Mouse (Mus musculus): ENCODE measurements around the gene Sec31b.

Sec31b gene

DNA sequence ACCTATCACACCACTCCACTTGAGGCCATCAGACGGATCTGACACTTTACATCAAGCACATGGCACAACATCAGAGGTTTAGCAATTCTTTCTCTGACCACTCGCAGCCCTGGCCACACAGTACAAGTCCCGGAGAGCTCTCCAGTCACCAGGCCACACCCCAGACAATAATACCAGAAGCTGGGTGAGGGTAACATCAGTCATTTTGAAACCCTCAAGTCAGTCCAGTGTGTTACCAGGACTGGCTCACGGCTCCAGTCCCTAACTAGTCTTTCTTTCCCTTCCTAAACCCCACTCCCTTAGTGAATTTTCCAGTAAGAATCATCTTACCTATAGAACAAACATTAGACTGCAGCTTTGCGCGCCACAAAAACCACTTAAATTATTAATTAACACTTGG lies 15.6 kb downstream of the Sec31b start:
- no peak for DNase-seq (ENCODE audit: low spot score in 2 of 2)

DNA sequence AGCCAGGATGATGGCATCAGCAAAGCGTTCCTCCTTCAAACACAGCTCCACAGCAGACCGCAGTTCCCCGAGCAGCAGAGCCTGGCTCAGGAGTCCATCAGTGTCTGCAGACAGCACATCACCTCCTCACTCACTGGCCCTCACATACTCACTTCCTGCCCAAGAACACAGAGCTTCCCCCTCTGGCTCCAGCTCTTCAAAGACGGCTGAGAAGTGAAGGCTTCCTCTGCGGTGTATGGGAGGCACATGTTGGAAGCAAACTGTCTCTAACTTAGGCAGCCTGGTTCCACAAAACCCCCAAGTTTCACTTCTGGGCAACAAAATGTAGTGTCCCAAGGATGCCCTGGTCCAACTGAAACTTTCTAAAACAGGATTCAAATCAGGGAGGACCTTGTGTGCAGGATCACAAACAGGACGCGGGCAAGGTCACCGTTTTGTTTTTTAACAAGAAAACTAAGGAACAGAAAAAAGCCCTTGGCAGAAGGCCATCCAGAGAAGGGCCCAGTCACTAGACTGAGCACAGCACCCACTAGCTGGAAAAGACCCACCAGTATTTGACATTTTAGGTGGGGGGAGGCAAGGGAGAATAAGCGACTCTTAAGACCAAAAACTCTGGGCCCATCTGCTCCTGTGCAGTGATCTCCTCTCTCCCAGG lies 20.0 kb downstream of the Sec31b start:
- DNase-seq (ENCODE audit: low spot score in 2 of 2): peak; percentile 48 to 59

DNA sequence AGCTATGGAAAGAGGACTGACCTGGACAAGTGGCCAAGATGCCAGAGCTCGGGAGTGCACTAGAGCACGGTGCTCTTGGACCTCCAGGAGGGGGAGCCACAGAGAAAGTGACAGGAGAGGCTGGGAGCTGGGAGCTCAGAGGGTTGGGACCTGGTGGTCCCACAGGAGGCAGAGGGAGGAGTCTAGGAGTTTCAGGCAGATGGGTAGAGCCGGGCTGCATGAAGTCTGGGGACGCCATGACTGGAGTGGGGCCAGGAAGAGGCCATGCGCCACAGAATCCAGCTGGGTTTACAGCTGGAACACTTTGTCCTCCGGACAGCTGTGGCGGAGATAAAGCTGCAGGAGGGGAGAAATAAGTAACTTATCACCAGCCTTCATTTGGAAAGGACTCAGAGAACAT lies 26.5 kb downstream of the Sec31b start:
- no peak for DNase-seq (ENCODE audit: low spot score in 2 of 2)

DNA sequence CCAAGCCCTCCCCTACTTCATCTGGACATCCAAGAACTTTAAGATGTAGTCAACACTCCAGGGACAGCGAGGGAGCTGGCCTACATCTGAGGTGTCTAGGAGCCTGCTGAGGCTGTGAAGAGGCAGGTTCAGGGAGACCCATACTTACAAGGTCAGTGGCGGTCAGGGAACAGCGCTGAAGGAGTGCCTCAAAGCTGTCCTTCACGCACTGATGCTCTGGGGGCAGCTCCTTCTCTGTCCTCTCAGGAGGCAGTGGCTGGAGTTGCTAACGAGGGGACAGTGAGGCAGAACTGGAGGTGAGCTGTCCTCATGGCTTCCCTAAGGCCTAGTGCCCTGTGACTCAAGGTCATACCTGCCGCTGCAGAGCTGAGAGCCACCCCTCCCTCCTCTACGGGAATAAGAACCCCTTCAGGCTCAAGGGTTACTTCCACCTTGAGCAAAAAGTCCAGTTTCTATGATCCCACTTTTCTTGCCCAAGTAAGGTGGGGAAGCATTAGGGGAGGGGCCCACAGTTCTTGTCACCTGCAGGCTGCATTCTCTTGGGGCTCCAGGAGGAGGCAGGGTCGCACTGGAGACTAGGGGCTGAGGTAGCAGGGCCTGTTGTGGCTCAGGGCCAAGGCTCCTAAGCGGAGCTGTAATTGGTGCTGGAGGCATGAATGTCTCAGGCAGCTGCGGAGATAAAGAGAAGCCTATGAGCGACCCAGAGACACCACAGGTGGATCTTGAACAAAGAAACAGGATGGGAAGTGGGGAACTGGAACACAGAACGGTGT lies 27.5 kb downstream of the Sec31b start:
- DNase-seq (ENCODE audit: low spot score in 2 of 2): peak; percentile 48 to 64

DNA sequence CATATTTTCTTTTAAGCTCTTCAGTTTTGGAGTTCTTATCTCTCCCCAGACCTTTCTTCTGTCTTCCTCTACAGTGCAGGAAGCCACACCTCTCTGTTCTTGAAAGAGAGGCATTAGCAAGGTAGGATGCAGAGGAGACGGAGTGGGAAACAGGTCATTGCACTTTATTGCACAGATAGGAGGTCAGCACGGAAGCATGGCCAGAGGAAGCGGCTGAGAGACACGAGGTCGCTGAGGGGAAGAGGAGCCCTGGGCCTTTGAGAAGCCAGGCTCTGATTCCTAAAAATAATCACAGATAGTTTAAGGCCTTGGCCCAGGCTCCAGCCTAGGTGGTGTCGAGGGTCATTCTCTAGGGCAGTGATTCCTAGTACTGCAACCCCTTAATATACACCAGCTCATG lies 29.9 kb downstream of the Sec31b start:
- no peak for DNase-seq (ENCODE audit: low spot score in 2 of 2)

DNA sequence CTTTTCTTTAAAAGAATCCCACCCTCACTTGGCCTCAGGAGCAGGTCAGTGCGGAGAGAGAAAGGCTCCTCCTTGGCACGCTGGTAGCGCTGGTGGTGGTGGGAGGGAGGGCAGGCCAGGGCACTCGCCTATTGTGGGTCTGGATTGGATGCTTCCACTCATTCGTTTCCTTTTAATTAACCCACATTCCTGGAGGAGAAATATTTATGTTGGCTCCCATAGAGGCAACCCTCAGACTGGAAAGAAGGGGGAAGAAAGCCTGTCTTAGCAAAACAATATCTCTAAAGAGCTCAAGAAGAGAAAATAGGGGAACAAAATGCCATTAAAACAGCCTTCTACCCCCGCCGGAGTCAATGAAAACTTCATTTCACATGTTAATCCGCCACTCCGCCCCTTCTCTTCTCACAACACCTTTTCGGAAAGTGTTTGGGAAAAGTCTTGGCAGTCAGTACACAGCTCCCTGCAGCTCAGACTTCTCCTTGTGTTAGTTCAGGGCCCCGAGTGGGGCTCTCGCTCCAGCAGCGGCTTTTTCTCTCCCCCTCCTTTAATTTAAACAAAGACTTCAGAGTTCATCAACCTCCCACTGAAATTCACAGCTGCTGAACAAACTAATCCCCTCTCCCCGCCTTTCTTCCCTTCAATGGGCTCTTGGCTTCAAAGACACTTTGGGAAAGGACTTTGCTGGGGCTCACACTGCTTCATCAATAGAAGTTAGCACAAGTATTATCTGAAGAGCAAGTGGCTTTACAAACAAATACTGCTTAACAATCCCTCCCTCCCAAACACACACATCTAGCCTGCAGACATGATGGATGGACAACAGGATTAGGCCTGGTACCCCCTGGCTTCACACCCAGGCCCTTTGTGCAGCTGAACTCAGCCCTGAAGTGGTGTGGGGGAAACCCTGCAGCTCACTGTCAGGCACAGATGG lies 30.9 kb downstream of the Sec31b start:
- no peak for DNase-seq (ENCODE audit: low spot score in 2 of 2)

DNA sequence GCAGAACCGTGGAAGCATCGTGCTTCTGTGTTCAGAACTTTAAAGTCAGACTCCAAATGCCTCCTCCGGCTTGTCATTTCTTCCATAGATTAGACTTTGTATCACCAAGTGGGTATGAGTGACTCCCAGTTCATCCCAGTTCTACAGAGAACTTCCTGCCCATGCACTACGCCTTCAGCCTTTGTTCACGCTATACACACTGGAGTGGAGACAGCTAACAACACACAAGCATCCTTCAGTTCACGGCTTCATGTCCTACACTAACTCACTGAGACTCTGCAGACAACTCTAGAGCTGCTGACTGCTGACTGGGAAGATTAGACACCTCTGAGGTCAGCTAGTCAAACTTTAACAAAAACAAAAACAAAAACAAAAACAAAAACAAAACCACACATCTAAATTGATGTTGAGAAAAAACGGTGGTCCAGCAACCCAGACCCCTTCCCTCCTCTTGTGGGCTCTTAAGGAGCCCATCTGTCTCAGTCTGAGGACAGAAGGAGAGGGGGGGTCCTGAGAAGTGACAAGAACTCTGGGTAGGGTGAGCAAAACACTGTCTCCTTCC lies 31.7 kb downstream of the Sec31b start:
- DNase-seq (ENCODE audit: low spot score in 2 of 2): no peak

DNA sequence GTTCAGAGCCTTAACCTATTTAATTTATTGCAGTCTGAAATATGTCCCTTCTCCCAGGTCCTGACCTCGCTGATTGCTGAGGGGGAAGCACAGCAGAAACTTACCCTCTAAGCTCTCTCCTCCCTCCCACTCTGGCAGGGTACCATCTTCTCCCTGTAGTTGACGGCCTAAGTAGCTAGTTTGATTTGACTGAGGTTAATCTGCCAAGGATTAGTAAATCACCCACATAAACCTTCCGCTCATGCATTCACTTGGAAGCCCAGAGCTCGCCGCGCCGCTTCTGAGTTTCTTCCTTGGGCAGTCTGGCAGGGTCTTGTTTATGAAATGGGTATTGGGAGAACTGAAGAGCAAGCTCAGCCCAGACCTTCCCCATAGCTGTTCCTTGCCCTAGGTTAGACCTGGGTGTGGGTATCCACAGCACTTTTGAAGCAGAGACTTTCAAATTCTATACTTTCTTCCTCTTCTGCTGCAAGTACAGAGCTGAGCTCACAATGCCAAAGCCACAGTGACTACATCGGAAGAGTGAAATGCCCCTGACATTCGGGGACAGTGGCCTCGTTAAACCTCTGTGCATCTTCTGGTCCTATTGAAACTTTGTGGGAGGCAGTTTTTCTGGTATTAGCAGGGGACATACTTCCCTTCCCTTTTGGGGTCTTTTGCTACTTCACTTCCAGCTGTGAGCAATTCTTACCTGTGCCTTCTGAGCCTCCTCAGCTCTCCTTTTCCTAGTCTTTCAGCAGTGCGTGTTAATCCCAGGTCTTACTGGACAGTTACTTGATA lies 32.4 kb downstream of the Sec31b start:
- no peak for DNase-seq (ENCODE audit: low spot score in 2 of 2)

DNA sequence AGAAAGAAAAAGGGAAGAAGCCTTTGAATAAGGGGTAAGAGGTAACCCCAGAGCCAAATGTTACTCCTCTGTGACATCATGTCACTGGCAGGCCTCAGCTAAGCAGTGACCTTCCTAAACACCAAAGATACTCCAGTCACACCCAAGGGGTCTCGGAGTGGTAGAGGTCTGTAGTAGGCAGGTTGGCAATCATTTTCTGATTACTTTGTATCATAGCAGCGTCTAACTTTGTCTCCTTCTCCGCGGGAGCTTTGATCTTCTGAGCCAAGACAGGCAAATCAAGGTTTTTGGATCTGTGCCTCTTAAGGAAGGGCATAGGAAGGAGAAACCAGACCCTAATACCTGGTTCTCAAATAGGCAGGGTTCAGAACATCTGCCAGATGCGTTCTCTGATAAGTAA lies 33.1 kb downstream of the Sec31b start:
- DNase-seq (ENCODE audit: low spot score in 2 of 2): peak in 1 of 2 experiments; percentile 23

DNA sequence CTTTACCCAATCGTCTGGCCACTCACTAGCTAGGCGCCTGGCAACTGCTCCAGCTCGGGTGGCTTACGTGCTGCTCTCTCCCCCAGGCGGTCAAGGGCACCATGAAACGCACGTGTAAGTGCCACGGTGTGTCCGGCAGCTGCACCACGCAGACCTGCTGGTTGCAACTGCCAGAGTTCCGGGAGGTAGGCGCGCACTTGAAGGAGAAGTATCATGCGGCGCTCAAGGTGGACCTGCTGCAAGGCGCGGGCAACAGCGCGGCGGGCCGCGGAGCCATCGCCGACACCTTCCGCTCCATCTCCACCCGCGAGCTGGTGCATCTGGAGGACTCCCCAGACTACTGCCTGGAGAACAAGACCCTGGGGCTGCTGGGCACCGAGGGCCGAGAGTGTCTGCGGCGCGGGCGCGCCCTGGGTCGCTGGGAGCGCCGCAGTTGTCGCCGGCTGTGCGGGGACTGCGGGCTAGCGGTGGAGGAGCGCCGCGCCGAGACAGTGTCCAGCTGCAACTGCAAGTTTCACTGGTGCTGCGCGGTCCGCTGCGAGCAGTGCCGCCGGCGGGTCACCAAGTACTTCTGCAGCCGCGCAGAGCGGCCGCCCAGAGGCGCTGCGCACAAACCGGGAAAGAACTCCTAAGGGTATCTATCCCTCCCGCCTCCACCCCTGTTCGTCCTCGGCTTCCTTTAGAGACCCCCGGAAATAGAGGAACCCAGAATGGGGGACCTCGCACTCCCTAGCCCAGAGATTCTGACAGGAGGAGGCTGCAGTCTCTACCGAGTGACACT lies 34.0 kb downstream of the Sec31b start:
- peak; percentile 31 to 47 for DNase-seq (ENCODE audit: low spot score in 2 of 2)

DNA sequence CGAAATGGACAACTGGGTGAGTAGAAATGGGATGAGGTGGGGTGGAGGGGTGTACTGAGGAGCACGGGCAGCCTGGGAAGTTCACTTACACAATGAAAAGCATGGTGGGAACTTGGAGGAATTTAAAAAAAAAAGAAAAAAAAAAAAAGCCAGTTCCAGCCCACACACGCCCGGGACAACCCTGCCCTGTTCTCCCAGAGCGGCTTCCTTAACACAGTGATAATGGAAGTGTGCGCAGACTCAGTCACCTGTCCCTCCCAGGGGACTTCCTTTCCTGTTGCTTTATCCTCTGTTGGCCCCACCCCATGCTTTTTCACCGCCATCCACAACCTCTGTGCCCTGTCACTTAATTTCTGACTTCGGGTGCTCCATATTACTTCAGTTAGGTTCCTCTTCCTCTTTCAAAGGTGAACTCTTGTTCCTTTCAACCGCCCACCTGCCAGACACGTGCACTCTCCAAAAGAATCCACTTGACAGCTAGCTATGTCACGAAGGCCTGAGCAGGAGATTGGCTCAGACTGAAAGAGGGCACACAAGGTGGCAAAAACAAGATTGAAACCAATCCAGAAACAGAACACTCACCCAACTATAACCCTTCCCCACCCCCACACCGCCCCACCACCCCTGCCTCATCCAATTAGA lies 35.0 kb downstream of the Sec31b start:
- no peak for DNase-seq (ENCODE audit: low spot score in 2 of 2)

DNA sequence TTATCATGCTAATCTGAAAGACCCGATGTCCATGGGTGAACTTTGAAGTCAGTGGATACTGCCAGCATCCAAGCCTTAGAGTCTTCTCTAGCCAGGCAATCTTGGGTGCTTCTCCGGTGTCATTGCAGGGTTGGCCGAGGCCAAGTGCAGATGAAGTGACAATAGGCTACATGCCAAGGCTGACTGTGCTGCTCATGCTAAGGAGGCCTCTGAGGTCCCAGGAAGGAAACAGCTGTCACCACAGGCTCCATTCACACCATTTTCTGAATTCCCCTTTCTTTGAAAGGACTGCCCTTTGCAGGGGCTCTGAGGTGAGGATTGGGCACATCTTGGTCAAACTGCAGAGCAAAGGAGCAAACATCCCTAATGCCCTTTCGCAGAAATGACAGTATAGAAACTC lies 42.9 kb downstream of the Sec31b start:
- DNase-seq (ENCODE audit: low spot score in 2 of 2): no peak

DNA sequence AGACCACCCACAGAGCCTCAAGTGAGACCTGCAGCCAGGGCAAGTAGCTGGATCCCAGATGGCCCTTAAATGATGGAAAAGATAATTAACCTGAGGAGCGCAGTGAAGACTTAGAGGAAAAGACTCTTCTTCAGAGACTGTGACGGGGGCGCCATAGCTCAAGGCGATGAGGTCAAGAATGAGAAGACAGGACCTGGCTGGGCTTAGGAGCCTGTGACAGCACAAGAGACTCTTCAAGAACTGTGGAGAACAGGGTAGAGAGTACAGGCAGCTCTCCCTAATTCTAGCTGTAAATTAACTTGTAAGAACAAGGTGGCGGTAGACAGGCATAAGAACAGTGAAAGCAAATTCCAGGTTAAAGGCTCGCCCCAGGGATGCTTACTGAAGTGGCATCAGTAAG lies 43.7 kb downstream of the Sec31b start:
- DNase-seq (ENCODE audit: low spot score in 2 of 2): no peak

DNA sequence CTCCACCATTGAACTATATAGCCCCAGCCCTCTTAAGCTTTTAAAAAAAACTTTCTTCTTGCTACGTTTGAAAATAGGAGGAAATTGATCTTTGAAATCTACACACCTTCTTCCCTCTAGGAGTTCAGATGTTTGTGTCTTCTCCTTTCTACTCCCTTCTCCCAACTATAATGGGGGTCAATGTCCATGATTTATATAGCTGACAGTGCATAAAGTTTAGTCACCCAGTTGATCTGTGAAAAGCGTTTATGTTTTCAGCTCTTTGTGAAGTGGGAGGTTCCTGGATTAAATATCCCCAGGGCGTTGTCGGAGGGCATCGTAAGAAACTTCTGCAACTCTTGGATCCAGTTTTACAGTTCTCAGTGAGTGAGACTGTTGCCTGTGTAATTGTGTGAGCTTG lies 45.4 kb downstream of the Sec31b start:
- DNase-seq (ENCODE audit: low spot score in 2 of 2): no peak

DNA sequence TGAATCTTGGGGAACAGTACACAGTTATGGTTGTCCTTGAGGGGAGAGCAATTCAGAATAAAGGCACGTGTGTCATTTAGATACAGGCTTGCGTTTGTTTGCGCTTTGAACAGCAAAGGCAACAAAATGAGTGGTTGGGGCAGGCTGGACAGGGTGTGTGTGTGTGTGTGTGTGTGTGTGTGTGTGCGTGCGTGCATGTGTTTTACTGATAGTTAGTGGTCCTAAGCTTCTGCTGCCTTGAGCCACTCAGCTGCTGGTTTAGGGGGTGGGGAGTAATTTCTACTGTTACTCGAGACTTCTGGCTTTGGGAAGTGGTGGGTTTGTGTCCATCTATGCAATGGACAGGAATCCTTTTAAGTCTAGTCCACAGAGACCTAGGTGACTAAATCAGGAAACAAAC lies 46.7 kb downstream of the Sec31b start:
- DNase-seq (ENCODE audit: low spot score in 2 of 2): no peak

DNA sequence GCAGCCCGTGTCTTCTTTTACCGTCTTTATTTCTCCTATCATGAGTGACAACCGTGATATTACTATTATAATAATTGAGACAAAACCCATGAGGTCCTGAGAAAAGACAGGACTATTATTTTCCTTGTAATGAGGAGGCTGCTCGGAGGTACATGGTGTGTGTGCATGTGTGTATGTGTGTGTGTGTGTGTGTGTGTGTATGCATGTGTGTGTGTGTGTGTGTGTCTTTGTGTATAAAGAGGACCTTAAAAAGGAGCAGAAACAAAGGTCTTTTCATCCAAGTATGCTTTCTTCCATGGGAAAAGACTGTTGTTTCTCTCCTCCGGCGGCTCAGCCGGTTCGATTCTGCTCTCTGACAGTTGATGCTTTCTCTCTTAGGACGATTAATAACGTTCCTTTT lies 48.7 kb downstream of the Sec31b start:
- no peak for DNase-seq (ENCODE audit: low spot score in 2 of 2)

DNA sequence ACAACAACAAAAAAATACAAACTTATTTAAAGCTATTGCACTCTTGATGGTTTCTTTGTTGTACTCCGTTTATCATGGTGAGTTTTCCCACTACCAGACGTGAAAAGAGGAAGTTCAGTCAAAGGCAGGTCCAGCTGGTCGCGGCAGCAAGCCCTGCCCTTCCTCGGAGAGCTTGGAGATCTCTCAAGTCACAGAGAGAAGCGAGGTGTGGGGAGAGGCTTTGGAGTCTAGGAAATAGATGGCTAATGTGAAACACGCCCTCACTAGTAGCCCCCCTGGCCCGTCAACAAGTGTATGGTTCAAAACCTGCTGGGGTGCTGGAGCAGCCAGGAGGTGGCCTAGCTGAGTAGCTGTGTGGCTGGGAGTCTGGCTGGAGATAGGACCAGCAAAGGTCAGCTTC lies 49.2 kb downstream of the Sec31b start:
- no peak for DNase-seq (ENCODE audit: low spot score in 2 of 2)

DNA sequence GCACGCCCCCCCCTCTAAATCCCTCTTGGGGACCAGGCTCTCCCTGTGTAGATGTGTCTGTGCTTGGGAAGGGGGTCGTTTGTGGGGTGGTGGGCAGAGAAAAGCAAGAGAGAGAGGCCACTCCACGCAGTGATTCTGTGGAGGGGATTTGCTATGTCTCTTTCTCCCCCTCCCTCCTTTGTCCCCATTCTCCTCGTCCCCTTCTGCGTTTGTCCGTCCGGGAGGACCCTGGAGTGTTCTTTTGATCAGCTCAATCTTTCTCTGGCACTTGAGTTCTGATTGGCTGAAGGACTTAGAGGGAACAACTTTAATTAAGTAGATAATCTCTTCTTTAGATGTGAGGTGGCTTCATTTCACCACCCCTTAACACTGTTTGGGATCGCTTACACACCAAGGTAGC lies 52.5 kb downstream of the Sec31b start, which contains the start of gene Wnt8b:
Wnt8b (plus strand) TSS at position 345 of the 400 bp plus-strand sequence.
- no peak for DNase-seq (ENCODE audit: low spot score in 2 of 2)

DNA sequence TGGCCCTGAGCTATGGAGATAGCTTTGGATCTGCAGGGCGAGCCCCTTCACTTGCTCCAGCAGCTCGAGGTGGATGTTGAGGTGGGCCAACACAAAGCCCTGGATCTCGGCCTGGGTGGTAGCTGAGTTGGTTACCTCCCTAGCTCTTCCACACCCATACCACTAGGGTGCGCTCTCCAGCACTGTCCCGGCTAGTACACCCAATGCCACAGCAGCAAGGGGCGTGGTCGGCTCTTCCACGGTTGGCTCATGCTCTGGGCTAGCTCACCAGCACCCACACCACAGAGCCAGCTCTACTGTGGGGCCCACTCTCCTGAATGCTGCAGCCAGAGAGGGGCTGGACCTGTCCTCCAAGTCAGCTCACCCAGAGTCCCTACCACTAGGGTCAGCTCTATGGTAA lies 58.4 kb downstream of the Sec31b start:
- DNase-seq (ENCODE audit: low spot score in 2 of 2): peak; percentile 51 to 85

DNA sequence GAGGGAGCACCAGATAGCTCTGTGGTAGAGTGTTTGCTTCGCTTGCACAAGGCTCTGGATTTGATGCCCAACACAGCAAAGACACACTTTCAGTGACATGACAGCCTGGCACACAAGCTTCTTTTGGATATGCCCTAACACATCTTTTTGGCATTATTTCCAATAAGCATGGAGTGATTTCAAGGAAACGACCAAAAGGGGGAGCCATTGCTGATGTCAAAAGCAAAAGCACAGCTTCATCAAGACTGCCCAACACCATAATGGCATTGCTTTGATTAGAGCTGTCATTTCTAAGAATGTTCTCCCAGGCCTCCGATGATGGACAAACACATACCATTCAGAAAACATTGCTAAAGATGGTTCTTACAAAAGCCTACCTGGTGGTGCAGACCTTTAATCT lies 69.1 kb downstream of the Sec31b start:
- peak in 1 of 2 experiments; percentile 25 for DNase-seq (ENCODE audit: low spot score in 2 of 2)
